Mouse (Mus musculus) brain, embryonic 14.5 days (tissue): ENCODE measurements at regions not wholly inside any gene's neighbourhood (a gene's known extent, or its start where the extent isn't known, plus 50 kb on each side); places are given as distances from the start of the nearest gene placed in this dataset.

Source experiments
- CTCF ChIP-seq: fragments of 200-500 bp; IDR thresholded peaks from 2 replicates; pipeline ENCODE4 v1.5.1; 2012; ENCODE audit warnings: inconsistent platforms, mild to moderate bottlenecking, moderate library complexity, borderline replicate concordance; ENCODE audit not compliant: insufficient read depth, insufficient read length; ENCODE audit errors: extremely low read depth
- POLR2A ChIP-seq: fragments of 200-500 bp; IDR thresholded peaks from 2 replicates; pipeline ENCODE4 v1.6.1; 2012; ENCODE audit warnings: mild to moderate bottlenecking, inconsistent platforms, borderline replicate concordance; ENCODE audit not compliant: poor library complexity, insufficient read depth, insufficient read length, severe bottlenecking; ENCODE audit errors: extremely low read depth

DNA sequence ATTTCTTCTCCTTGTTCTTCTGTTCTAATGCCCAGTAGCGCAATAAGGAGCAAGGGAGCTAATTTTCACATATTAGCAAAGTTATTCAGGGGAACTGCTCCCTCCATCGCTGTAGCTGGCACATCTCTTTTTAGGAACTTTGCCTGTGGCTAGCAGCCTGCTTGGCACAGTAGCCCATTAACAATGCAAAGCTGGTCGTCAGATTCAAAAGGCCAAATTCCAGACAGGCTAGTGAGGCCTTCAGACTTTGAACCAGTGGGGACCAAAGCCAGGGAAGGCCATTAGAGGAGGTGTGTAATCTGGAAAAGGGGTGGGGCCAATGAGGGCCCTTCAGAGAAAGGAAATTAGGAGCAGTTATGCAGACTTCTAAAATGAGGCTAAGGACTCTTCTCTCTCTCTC is 181.5 kb downstream of the Emp1 start:
- TF ChIP-seq CTCF (no peak), POLR2A (no peak)
